Mouse (Mus musculus) gastrocnemius, postnatal 4 days (tissue): ENCODE results near the gene E130208F15Rik. TPM values are rescaled to one million over a fixed set of nuclear protein-coding genes. Genes with fewer than 3 reads are reported as not detected.

Experiments
- total RNA-seq, 2 experiments: library from RNA; stranded (reverse); gene quantifications; 2 replicates each; pipeline ENCODE4 v1.2.3; 2021

E130208F15Rik gene
- total RNA-seq, 2 experiments from 2014 or later = 1.2 to 1.4 TPM

Other genes starting within 250 kb of the E130208F15Rik start
- gene Zfp82, start 248.8 kb upstream of the E130208F15Rik start, total RNA-seq = 1 to 10 TPM; 4.4 to 5.3 TPM
- gene Gm26920, start 231.3 kb upstream of the E130208F15Rik start, total RNA-seq = not detected
- gene Zfp566, start 231.2 kb upstream of the E130208F15Rik start, total RNA-seq = 1 to 10 TPM; 4.8 to 5.6 TPM
- 10 to 100 TPM; 52.5 to 65.2 TPM for gene Zfp260, start 227.0 kb upstream of the E130208F15Rik start, total RNA-seq
- 1 to 10 TPM; 8.0 to 9.4 TPM for gene Zfp382, start 199.8 kb upstream of the E130208F15Rik start, total RNA-seq
- 10 to 100 TPM; 46.2 to 54.5 TPM for gene Zfp146, start 152.0 kb upstream of the E130208F15Rik start, total RNA-seq
- gene Cox7a1, start 137.6 kb upstream of the E130208F15Rik start, total RNA-seq = 100 to 1,000 TPM; 268 to 275 TPM
- gene Capns1, start 122.9 kb upstream of the E130208F15Rik start, total RNA-seq = 100 to 1,000 TPM; 272 to 284 TPM
- gene Polr2i, start 89.8 kb upstream of the E130208F15Rik start, total RNA-seq = 10 to 100 TPM; 91.6 to 94.0 TPM
- gene Tbcb, start 89.5 kb upstream of the E130208F15Rik start, total RNA-seq = 10 to 100 TPM; 62.5 to 64.9 TPM
- gene Ovol3, start 86.0 kb upstream of the E130208F15Rik start, total RNA-seq = under 1 TPM; 0.78 TPM
- gene Thap8, start 41.6 kb upstream of the E130208F15Rik start, total RNA-seq = under 1 TPM; 0.29 to 0.96 TPM
- gene Wdr62, start 41.3 kb upstream of the E130208F15Rik start, total RNA-seq = 1 to 10 TPM; 5.5 to 7.4 TPM
- gene Clip3, start 30.0 kb upstream of the E130208F15Rik start, total RNA-seq = 10 to 100 TPM; 29.8 to 42.1 TPM
- gene Alkbh6, start 13.0 kb upstream of the E130208F15Rik start, total RNA-seq = 10 to 100 TPM; 25.0 to 26.5 TPM
- 1 to 10 TPM; 2.5 to 3.8 TPM for gene Syne4, start 6.9 kb upstream of the E130208F15Rik start, total RNA-seq
- gene Sdhaf1, start 2.2 kb downstream of the E130208F15Rik start, total RNA-seq = 10 to 100 TPM; 12.0 to 13.2 TPM
- gene Lrfn3, start 41.0 kb downstream of the E130208F15Rik start, total RNA-seq = 1 to 10 TPM; 3.3 to 3.8 TPM
- gene Tyrobp, start 92.0 kb downstream of the E130208F15Rik start, total RNA-seq = 10 to 100 TPM; 24.9 to 33.3 TPM
- gene Hcst, start 98.1 kb downstream of the E130208F15Rik start, total RNA-seq = under 1 TPM in 1 of 2 experiments, not detected in 1; 0.74 TPM
- under 1 TPM; 0.56 to 0.67 TPM for gene Nfkbid, start 100.0 kb downstream of the E130208F15Rik start, total RNA-seq
- gene Aplp1, start 123.8 kb downstream of the E130208F15Rik start, total RNA-seq = 1 to 10 TPM; 3.5 to 4.2 TPM
- under 1 TPM; 0.39 to 0.93 TPM for gene Kirrel2, start 135.9 kb downstream of the E130208F15Rik start, total RNA-seq
- not detected for gene Nphs1, start 136.6 kb downstream of the E130208F15Rik start, total RNA-seq
- gene Prodh2, start 171.9 kb downstream of the E130208F15Rik start, total RNA-seq = under 1 TPM in 1 of 2 experiments, not detected in 1; 0.44 TPM
- 1 to 10 TPM; 9.6 to 9.8 TPM for gene Arhgap33, start 213.3 kb downstream of the E130208F15Rik start, total RNA-seq
- 100 to 1,000 TPM; 182 to 186 TPM for gene Hspb6, start 230.4 kb downstream of the E130208F15Rik start, total RNA-seq
- 10 to 100 TPM; 10.1 to 10.4 TPM for gene Proser3, start 230.6 kb downstream of the E130208F15Rik start, total RNA-seq
- 10 to 100 TPM; 17.3 to 18.6 TPM for gene Lin37, start 238.1 kb downstream of the E130208F15Rik start, total RNA-seq
- 10 to 100 TPM; 55.6 to 62.4 TPM for gene U2af1l4, start 241.6 kb downstream of the E130208F15Rik start, total RNA-seq
- gene Gm49396, start 241.6 kb downstream of the E130208F15Rik start, total RNA-seq = 1 to 10 TPM; 2.6 to 2.9 TPM
- 100 to 1,000 TPM in 1 of 2 experiments, 10 to 100 TPM in 1; 87.0 to 103 TPM for gene Psenen, start 241.9 kb downstream of the E130208F15Rik start, total RNA-seq
- gene Igflr1, start 243.7 kb downstream of the E130208F15Rik start, total RNA-seq = 1 to 10 TPM; 1.5 to 1.7 TPM